1 mouse cellular context compared by ENCODE assay signal in the genomic region with DNA sequence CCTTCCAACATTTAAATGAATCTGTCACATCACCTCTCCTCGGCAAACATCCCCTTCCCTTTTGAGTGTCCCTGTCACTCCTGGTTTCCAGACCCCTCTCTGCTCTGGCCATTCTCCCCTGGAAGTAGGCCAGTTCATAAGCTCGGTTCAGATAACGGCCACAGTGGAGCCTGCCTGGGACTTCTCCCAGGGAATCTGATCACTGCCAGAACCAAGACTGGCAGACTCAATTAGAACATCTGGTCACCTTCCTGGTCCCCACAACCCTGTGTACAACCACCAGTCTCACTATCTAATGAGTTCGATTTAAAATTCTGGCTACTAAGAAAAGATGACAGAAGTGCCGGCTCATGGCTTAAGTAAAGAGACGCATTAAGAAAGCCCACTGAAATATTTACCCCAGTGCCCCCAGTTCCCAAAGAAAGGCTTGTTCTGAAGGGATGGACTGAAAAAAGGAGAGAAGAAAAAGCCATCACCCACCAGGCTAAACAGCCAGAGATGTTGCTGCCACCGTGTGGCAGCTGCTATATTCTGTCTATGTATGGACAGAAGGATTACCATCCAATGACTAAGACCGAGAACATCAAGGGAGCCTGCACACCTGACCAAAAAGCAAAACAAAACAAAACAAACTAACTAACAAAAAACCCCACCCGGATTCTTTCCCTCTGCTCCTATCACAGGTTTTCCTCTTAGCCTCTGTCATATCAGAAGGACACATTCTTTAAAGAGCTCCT.
TF ChIP-seq lines count a peak whose summit lies in the region.

No protein-coding gene starts in this region.

TF ChIP-seq in CH12.LX, 34 proteins besides CTCF, POLR2A, EP300 and RAD21 (continued from another document):
- TF ChIP-seq RCOR1 (conservative IDR thresholded peaks at IDR 0.05; ENCODE audit: low read depth, low read length): no peak
- TF ChIP-seq SMC3 (IDR thresholded peaks at IDR 0.05; ENCODE audit: low read depth, low read length): peak; percentile 77
- TF ChIP-seq HCFC1 (IDR thresholded peaks at IDR 0.05; ENCODE audit: low read depth, low read length): no peak
- TF ChIP-seq JUN (IDR thresholded peaks at IDR 0.05; ENCODE audit: insufficient read depth, low read depth, low read length): no peak
- TF ChIP-seq KAT2A (IDR thresholded peaks at IDR 0.05; ENCODE audit: insufficient replicate concordance, low read length): no peak
- no peak for TF ChIP-seq ETS1 (conservative IDR thresholded peaks at IDR 0.05; ENCODE audit: low read depth, low read length)
- TF ChIP-seq PAX5 (IDR thresholded peaks at IDR 0.05; ENCODE audit: low read length): no peak
- TF ChIP-seq E2F4 (IDR thresholded peaks at IDR 0.05; ENCODE audit: insufficient replicate concordance, low read depth, low read length): no peak
- TF ChIP-seq MXI1 (IDR thresholded peaks at IDR 0.05; ENCODE audit: low read depth, low read length): no peak
- no peak for TF ChIP-seq USF1 (IDR thresholded peaks at IDR 0.05; ENCODE audit: low read depth, low read length)
- TF ChIP-seq MYC (IDR thresholded peaks at IDR 0.05; ENCODE audit: low read depth, low read length): peak; percentile 54; the same call in 1 of the 2 replicates
- no peak for TF ChIP-seq MAFK (IDR thresholded peaks at IDR 0.05; ENCODE audit: insufficient replicate concordance, low read length)
- TF ChIP-seq MAX (IDR thresholded peaks at IDR 0.05; ENCODE audit: low read length): no peak
TF ChIP-seq in CH12.LX: peak in this region for 5.
